Mouse (Mus musculus): ENCODE results near the gene Steap4.

- TF ChIP-seq POLR2A (IDR thresholded peaks at IDR 0.05; ENCODE audit: insufficient read length, low read depth) (no peak), CEBPB (IDR thresholded peaks at IDR 0.05; ENCODE audit: insufficient read depth, poor library complexity, severe bottlenecking) (no peak), E2F4 (IDR thresholded peaks at IDR 0.05; ENCODE audit: insufficient read depth) (no peak)
Measured at GRCm38 (mm10) chr5:7997086-7997485, 36.8 kb downstream of the Steap4 start.

All from myocyte (in vitro differentiated cells).